ENCODE assay signal across 19 mouse cellular contexts in genomic region chr19:41329961-41330360, GRCm38 (mm10). TPM values are rescaled to one million over a fixed set of nuclear protein-coding genes. Genes with fewer than 3 reads are reported as not detected.
A peak's percentile ranks its signal among the peaks of the same experiment; 100 is the strongest.
DNase-seq lines count a peak whose midpoint lies in the region; ATAC-seq and TF ChIP-seq lines count a peak whose summit lies in the region.
"Had no signal": no experiment of that assay in that cellular context is flagged by ENCODE, and none has a peak within 500 bp of the region (broad histone marks: within the 10 kb centered on the region; RNA-seq: fewer than 3 reads in every experiment).

No protein-coding gene starts in this region.

- no peaks in the 10 kb centered on the region for H3K9me3 ChIP-seq in midbrain, embryonic 11.5 days (ENCODE audit: control insufficient read depth, low read length)
- H3K9me3 ChIP-seq in midbrain, embryonic 16.5 days (replicated peaks; ENCODE audit: control insufficient read depth, low read length, poor library complexity, severe bottlenecking): 0 out of 2 replicates have a peak, but pooled peaks cover 3% of the 10 kb centered on the region
- no peaks in the 10 kb centered on the region for H3K9me3 ChIP-seq in liver, postnatal 0 days (ENCODE audit: low read length)
- H3K9me3 ChIP-seq: embryonic facial prominence, embryonic 10.5 days; embryonic facial prominence, embryonic 12.5 days; forebrain, embryonic 13.5 days; forebrain, embryonic 15.5 days had no signal

- H3K4me2 ChIP-seq in midbrain, embryonic 11.5 days: no peak overlapping the region
- H3K4me2 ChIP-seq in midbrain, embryonic 16.5 days (ENCODE audit: low read length): no peak overlapping the region
- H3K4me2 ChIP-seq in liver, postnatal 0 days (ENCODE audit: low read depth, low read length): no peak overlapping the region
- H3K4me2 ChIP-seq: embryonic facial prominence, embryonic 12.5 days; forebrain, embryonic 13.5 days; forebrain, embryonic 15.5 days had no signal

- no peaks in the 10 kb centered on the region for H3K27me3 ChIP-seq in midbrain, embryonic 11.5 days (ENCODE audit: control insufficient read depth, insufficient read depth, low read length)
- no peaks in the 10 kb centered on the region for H3K27me3 ChIP-seq in midbrain, embryonic 16.5 days (ENCODE audit: control insufficient read depth, insufficient read depth, low read depth, low read length)
- no peaks in the 10 kb centered on the region for H3K27me3 ChIP-seq in liver, postnatal 0 days (ENCODE audit: insufficient read depth, low read length)
- H3K27me3 ChIP-seq: embryonic facial prominence, embryonic 12.5 days; forebrain, embryonic 13.5 days; forebrain, embryonic 15.5 days had no signal

- H3K9ac ChIP-seq in midbrain, embryonic 11.5 days (ENCODE audit: low read length): no peak overlapping the region
- H3K9ac ChIP-seq in midbrain, embryonic 16.5 days (ENCODE audit: low read depth, low read length): no peak overlapping the region
- H3K9ac ChIP-seq in liver, postnatal 0 days (replicated peaks): no peak overlapping the region
- H3K9ac ChIP-seq: embryonic facial prominence, embryonic 12.5 days; forebrain, embryonic 13.5 days; forebrain, embryonic 15.5 days; forebrain, postnatal 0 days had no signal

- 0 out of 2 replicates have a peak, but pooled peaks cover 2% of the 10 kb centered on the region for H3K4me1 ChIP-seq in midbrain, embryonic 11.5 days (ENCODE audit: control insufficient read depth, insufficient read depth, low read length)
- H3K4me1 ChIP-seq in midbrain, embryonic 16.5 days (ENCODE audit: control insufficient read depth, insufficient read depth, low read length): no peaks in the 10 kb centered on the region
- peaks cover 26% of the 10 kb centered on the region for H3K4me1 ChIP-seq in liver, postnatal 0 days (ENCODE audit: insufficient read depth)
- H3K4me1 ChIP-seq: embryonic facial prominence, embryonic 10.5 days; embryonic facial prominence, embryonic 12.5 days; forebrain, embryonic 13.5 days; forebrain, embryonic 15.5 days had no signal

- no peak for TF ChIP-seq EP300 in liver, postnatal 0 days (IDR thresholded peaks at IDR 0.05; ENCODE audit: low read depth)

- DNase-seq in midbrain, embryonic 11.5 days (ENCODE audit: low spot score, missing footprints): peak; percentile 60
- DNase-seq in thymus, postnatal 10 days (ENCODE audit: low spot score in 2 of 2): no peak
- DNase-seq in liver, postnatal 0 days: no peak
- DNase-seq: adrenal gland, adult 8-10 months; adrenal gland, postnatal 14 days; adrenal gland, postnatal 36 days; B cell, adult 2 months; cerebellum, adult 11-12 months; cerebellum, adult 2 months; cerebellum, adult 9-10 months; cerebellum, postnatal 10 days; cerebellum, postnatal 25 days; forebrain, postnatal 0 days had no signal

- TF ChIP-seq CTCF in liver, postnatal 0 days (IDR thresholded peaks at IDR 0.05; ENCODE audit: low read depth): no peak

- ATAC-seq in midbrain, embryonic 11.5 days (ENCODE audit: low FRiP score): no peak
- no peak for ATAC-seq in midbrain, embryonic 16.5 days
- ATAC-seq in liver, postnatal 0 days: no peak
- ATAC-seq: forebrain, embryonic 13.5 days; forebrain, embryonic 15.5 days; forebrain, postnatal 0 days had no signal

- peaks cover 97% of the 10 kb centered on the region for H3K79me2 ChIP-seq in macrophage (ENCODE audit: inconsistent target)

- H3K27ac ChIP-seq in midbrain, embryonic 11.5 days (ENCODE audit: low read depth, low read length): no peak overlapping the region
- H3K27ac ChIP-seq in midbrain, embryonic 16.5 days (ENCODE audit: low read length): no peak overlapping the region
- H3K27ac ChIP-seq in macrophage: peak overlapping the region; percentile 98
- no peak overlapping the region for H3K27ac ChIP-seq in liver, postnatal 0 days (ENCODE audit: low read depth)
- H3K27ac ChIP-seq: embryonic facial prominence, embryonic 10.5 days; embryonic facial prominence, embryonic 12.5 days; forebrain, embryonic 13.5 days; forebrain, embryonic 15.5 days had no signal

- 89% methylated on average over 7 of the region's 7 CpGs for WGBS in midbrain, embryonic 11.5 days
- 95% methylated on average over 7 of the region's 7 CpGs for WGBS in midbrain, embryonic 16.5 days
- WGBS in macrophage (ENCODE audit: missing documents): 98% methylated on average over 6 of the region's 7 CpGs
- 85% methylated on average over 7 of the region's 7 CpGs for WGBS in liver, postnatal 0 days (ENCODE audit: insufficient replicate concordance)

- no peaks in the 10 kb centered on the region for H3K36me3 ChIP-seq in midbrain, embryonic 11.5 days (ENCODE audit: control insufficient read depth, insufficient read depth, low read length)
- no peaks in the 10 kb centered on the region for H3K36me3 ChIP-seq in midbrain, embryonic 16.5 days (ENCODE audit: control insufficient read depth, insufficient read depth, low read length)
- peaks cover 42% of the 10 kb centered on the region for H3K36me3 ChIP-seq in macrophage (ENCODE audit: inconsistent target)
- peaks cover 44% of the 10 kb centered on the region for H3K36me3 ChIP-seq in liver, postnatal 0 days (replicated peaks; ENCODE audit: insufficient read depth, low read length)
- H3K36me3 ChIP-seq: embryonic facial prominence, embryonic 10.5 days; embryonic facial prominence, embryonic 12.5 days; forebrain, embryonic 15.5 days had no signal

- no peak overlapping the region for H3K4me3 ChIP-seq in midbrain, embryonic 11.5 days (ENCODE audit: low read depth, low read length)
- no peak overlapping the region for H3K4me3 ChIP-seq in midbrain, embryonic 16.5 days (ENCODE audit: low read depth, low read length)
- peak overlapping the region; percentile 64 for H3K4me3 ChIP-seq in macrophage (ENCODE audit: inconsistent target)
- H3K4me3 ChIP-seq in liver, postnatal 0 days (ENCODE audit: low read depth, low read length): no peak overlapping the region
- H3K4me3 ChIP-seq: embryonic facial prominence, embryonic 10.5 days; embryonic facial prominence, embryonic 12.5 days; forebrain, embryonic 13.5 days; forebrain, embryonic 15.5 days had no signal

RNA-seq across cellular contexts. Expression of gene Pik3ap1, which starts 54.9 kb away (rescaled TPM):
- 3.4 and 4.6 TPM in 2 replicates for polyA plus RNA-seq in midbrain, embryonic 11.5 days (2014; fragmentation: Nextera tagmentation; extraction: Ambion mirVana)
- polyA plus RNA-seq in midbrain, embryonic 16.5 days (2015; fragmentation: Nextera tagmentation; extraction: Ambion mirVana): 1.9 and 2.0 TPM in 2 replicates
- 1,000 to 10,000 TPM in 4 of 26 experiments, 100 to 1,000 TPM in 22; 407 to 1,215 (median 770) TPM for total RNA-seq in macrophage (2018; cell fraction: chromatin; rRNA removed)
- total RNA-seq in macrophage (2018; cell fraction: cytosol; rRNA removed): 1,000 to 10,000 TPM in 2 of 26 experiments, 100 to 1,000 TPM in 24; 359 to 1,029 (median 645) TPM
- 100 to 1,000 TPM; 383 to 992 (median 819) TPM for total RNA-seq in macrophage (2018; cell fraction: nucleus; rRNA removed)
- 244 to 547 TPM (median 285 TPM) in 3 replicates for polyA plus RNA-seq in macrophage (2018)
- polyA plus RNA-seq in liver, postnatal 0 days (2015; fragmentation: Nextera tagmentation; extraction: Ambion mirVana): 17.1 and 21.8 TPM in 2 replicates

Comparison
In these comparisons a context has a peak if more than half of its experiments do, and no peak if none do; other contexts are left out.
1. RNA of gene Pik3ap1, which starts 54.9 kb away (polyA plus RNA-seq): 244 to 547 TPM in macrophage; 17.1 to 21.8 TPM in liver, postnatal 0 days, 3.4 to 4.6 TPM in midbrain, embryonic 11.5 days and 1.9 to 2.0 TPM in midbrain, embryonic 16.5 days; every median in the first group is over 10 times any median in the second.